Mouse (Mus musculus) heart, embryonic 13.5 days (tissue): ENCODE results near the gene Lclat1. TPM values are rescaled to one million over a fixed set of nuclear protein-coding genes. Genes with fewer than 3 reads are reported as not detected.
"Not testable (repeated sequence)": the region's sequence is repeated elsewhere in the genome, so short reads cannot be mapped to it uniquely, and the experiment has no call there.

Source experiments
- ATAC-seq: fragments of 200-750 bp; cut with Nextera tagmentation; 2 replicates; pipeline ENCODE4 v1.8.0; 2017; ENCODE audit warnings: moderate TSS enrichment; ENCODE audit not compliant: insufficient number of reproducible peaks, low FRiP score, low TSS enrichment; ENCODE audit errors: extremely low read depth
- H3K27ac ChIP-seq: fragments of 300-500 bp; sonication (generic); replicated peaks from 2 replicates; pipeline ENCODE4 v1.5.1; 2015; ENCODE audit warnings: moderate library complexity, mild to moderate bottlenecking, inconsistent platforms
- H3K27me3 ChIP-seq: fragments of 300-500 bp; sonication (generic); replicated peaks from 2 replicates; pipeline ENCODE4 v1.6.1; 2015; ENCODE audit warnings: mild to moderate bottlenecking, inconsistent platforms
- H3K36me3 ChIP-seq: fragments of 300-500 bp; sonication (generic); 2 replicates; pipeline ENCODE4 v1.6.1; 2015; ENCODE audit warnings: mild to moderate bottlenecking, inconsistent platforms
- H3K4me1 ChIP-seq: fragments of 300-500 bp; sonication (generic); 2 replicates; pipeline ENCODE4 v1.6.1; 2015; ENCODE audit warnings: inconsistent platforms
- H3K4me2 ChIP-seq: fragments of 300-500 bp; sonication (generic); 2 replicates; pipeline ENCODE4 v1.6.1; 2015; ENCODE audit warnings: inconsistent platforms, mild to moderate bottlenecking, moderate library complexity
- H3K4me3 ChIP-seq: fragments of 300-500 bp; sonication (generic); 2 replicates; pipeline ENCODE4 v1.5.1; 2015; ENCODE audit warnings: moderate library complexity, mild to moderate bottlenecking, inconsistent platforms
- H3K9ac ChIP-seq: fragments of 300-500 bp; sonication (generic); 2 replicates; pipeline ENCODE4 v1.6.1; 2015; ENCODE audit warnings: inconsistent platforms, mild to moderate bottlenecking, moderate library complexity
- H3K9me3 ChIP-seq: fragments of 300-500 bp; sonication (generic); 2 replicates; pipeline ENCODE4 v1.6.1; 2016; ENCODE audit warnings: inconsistent platforms
- WGBS: fragments of 180-500 bp; shearing (Covaris S2); methylation state at CpG from one replicate; pipeline ENCODE4 v1.1.7; 2015; ENCODE audit warnings: mixed read lengths; 5-methylcytosine and 5-hydroxymethylcytosine counted together
- polyA plus RNA-seq: library from polyadenylated mRNA; unstranded; fragments of >200 nt; fragmentation: Nextera tagmentation; extraction: Ambion mirVana; gene quantifications from 2 replicates; pipeline ENCODE4 v1.2.1, GENCODE M21; 2015

Gene Lclat1
- polyA plus RNA-seq, 1 experiment from 2014 or later: 32.8 TPM

GRCm38 (mm10) chr17:73245089-73245684 is 137.4 kb downstream of the Lclat1 start:
- 0 out of 2 replicates have a peak, but pooled peaks have one; percentile 20 for ATAC-seq
- Histone ChIP-seq H3K27me3 (no peaks in the 10 kb centered on the region), H3K9ac (no peak overlapping the region), H3K9me3 (no peaks in the 10 kb centered on the region), H3K4me3 (no peak overlapping the region), H3K4me1 (peaks cover 46% of the 10 kb centered on the region), H3K27ac (peak overlapping the region; percentile 73), H3K36me3 (peaks cover 20% of the 10 kb centered on the region), H3K4me2 (no peak overlapping the region)
- WGBS: 25% methylated on average over 13 of the region's 13 CpGs

- WGBS: 48% methylated on average over 3 of the region's 3 CpGs
- H3K9ac ChIP-seq: peak overlapping the region; percentile 30; the same call in 1 of the 2 replicates
- H3K36me3 ChIP-seq: peaks cover 14% of the 10 kb centered on the region; the same call in 1 of the 2 replicates
- H3K27ac ChIP-seq: peak overlapping the region; percentile 48
- peaks cover 47% of the 10 kb centered on the region for H3K4me1 ChIP-seq
- H3K9me3 ChIP-seq: no peaks in the 10 kb centered on the region
- H3K27me3 ChIP-seq: no peaks in the 10 kb centered on the region
- no peak for ATAC-seq
- no peak overlapping the region for H3K4me3 ChIP-seq
- H3K4me2 ChIP-seq: no peak overlapping the region
Measured at GRCm38 (mm10) chr17:73246036-73246435, 138.3 kb downstream of the Lclat1 start.

- Histone ChIP-seq H3K27me3 (no peaks in the 10 kb centered on the region), H3K9me3 (no peaks in the 10 kb centered on the region), H3K36me3 (0 out of 2 replicates have a peak, but pooled peaks cover 7% of the 10 kb centered on the region), H3K4me2 (no peak overlapping the region), H3K4me3 (no peak overlapping the region), H3K9ac (no peak overlapping the region), H3K27ac (no peak overlapping the region), H3K4me1 (peaks cover 54% of the 10 kb centered on the region)
- no peak for ATAC-seq
- 91% methylated on average over 2 of the region's 2 CpGs for WGBS
Measured at GRCm38 (mm10) chr17:73246926-73247325, 139.1 kb downstream of the Lclat1 start.

- H3K4me1 ChIP-seq: peaks cover 61% of the 10 kb centered on the region
- H3K27me3 ChIP-seq: no peaks in the 10 kb centered on the region
- H3K36me3 ChIP-seq: 0 out of 2 replicates have a peak, but pooled peaks cover 7% of the 10 kb centered on the region
- H3K4me3 ChIP-seq: no peak overlapping the region
- H3K9ac ChIP-seq: no peak overlapping the region
- H3K4me2 ChIP-seq: no peak overlapping the region
- H3K27ac ChIP-seq: no peak overlapping the region
- 76% methylated on average over 14 of the region's 14 CpGs for WGBS
- ATAC-seq: no peak
- H3K9me3 ChIP-seq: no peaks in the 10 kb centered on the region
Measured at GRCm38 (mm10) chr17:73247758-73248157, 140.0 kb downstream of the Lclat1 start.

- no peak for ATAC-seq
- Histone ChIP-seq H3K36me3 (no peaks in the 10 kb centered on the region), H3K9me3 (no peaks in the 10 kb centered on the region), H3K4me2 (no peak overlapping the region), H3K27ac (peak overlapping the region; percentile 49), H3K4me3 (no peak overlapping the region), H3K4me1 (peaks cover 51% of the 10 kb centered on the region), H3K9ac (no peak overlapping the region), H3K27me3 (no peaks in the 10 kb centered on the region)
- WGBS: 80% methylated on average over 3 of the region's 3 CpGs
Measured at GRCm38 (mm10) chr17:73250488-73251141, 142.8 kb downstream of the Lclat1 start.

GRCm38 (mm10) chr17:73251142-73251502 is 143.3 kb downstream of the Lclat1 start:
- no peak overlapping the region for H3K4me2 ChIP-seq
- no peak overlapping the region for H3K9ac ChIP-seq
- peaks cover 46% of the 10 kb centered on the region for H3K4me1 ChIP-seq
- H3K4me3 ChIP-seq: no peak overlapping the region
- H3K36me3 ChIP-seq: no peaks in the 10 kb centered on the region
- no peak for ATAC-seq
- H3K9me3 ChIP-seq: no peaks in the 10 kb centered on the region
- no peaks in the 10 kb centered on the region for H3K27me3 ChIP-seq
- 49% methylated on average over 8 of the region's 8 CpGs for WGBS
- H3K27ac ChIP-seq: peak overlapping the region; percentile 49

- Histone ChIP-seq H3K4me2 (no peak overlapping the region), H3K9me3 (no peaks in the 10 kb centered on the region), H3K36me3 (no peaks in the 10 kb centered on the region), H3K27me3 (no peaks in the 10 kb centered on the region), H3K9ac (no peak overlapping the region), H3K4me3 (no peak overlapping the region), H3K4me1 (peaks cover 37% of the 10 kb centered on the region), H3K27ac (peak overlapping the region; percentile 49)
- ATAC-seq: no peak
- whole genome bisulfite sequencing: 51% methylated on average over 11 of the region's 11 CpGs
Measured at GRCm38 (mm10) chr17:73251812-73252608, 144.2 kb downstream of the Lclat1 start.

- H3K36me3 ChIP-seq: no peaks in the 10 kb centered on the region
- no peak overlapping the region for H3K4me2 ChIP-seq
- no peaks in the 10 kb centered on the region for H3K9me3 ChIP-seq
- no peaks in the 10 kb centered on the region for H3K27me3 ChIP-seq
- no peak; the same call in 1 of the 2 replicates for ATAC-seq
- WGBS: 56% methylated on average over 10 of the region's 10 CpGs
- H3K4me3 ChIP-seq: no peak overlapping the region
- H3K4me1 ChIP-seq: peaks cover 40% of the 10 kb centered on the region
- peak overlapping the region; percentile 24; the same call in 1 of the 2 replicates for H3K27ac ChIP-seq
- H3K9ac ChIP-seq: no peak overlapping the region
Measured at GRCm38 (mm10) chr17:73253291-73253969, 145.6 kb downstream of the Lclat1 start.

- no peak overlapping the region for H3K4me3 ChIP-seq
- H3K9ac ChIP-seq: no peak overlapping the region
- H3K36me3 ChIP-seq: no peaks in the 10 kb centered on the region
- no peaks in the 10 kb centered on the region for H3K27me3 ChIP-seq
- H3K27ac ChIP-seq: no peak overlapping the region
- WGBS: 92% methylated on average over 5 of the region's 5 CpGs
- H3K4me1 ChIP-seq: peaks cover 37% of the 10 kb centered on the region
- ATAC-seq: no peak
- H3K9me3 ChIP-seq: no peaks in the 10 kb centered on the region
- H3K4me2 ChIP-seq: no peak overlapping the region
Measured at GRCm38 (mm10) chr17:73255801-73256200, 148.0 kb downstream of the Lclat1 start.

GRCm38 (mm10) chr17:73258620-73259019 is 150.8 kb downstream of the Lclat1 start:
- H3K27me3 ChIP-seq: no peaks in the 10 kb centered on the region
- H3K36me3 ChIP-seq: no peaks in the 10 kb centered on the region
- H3K4me3 ChIP-seq: no peak overlapping the region
- 0 out of 2 replicates have a peak overlapping the region, but pooled peaks have one; percentile 19 for H3K9ac ChIP-seq
- peak overlapping the region; percentile 20; the same call in 1 of the 2 replicates for H3K4me2 ChIP-seq
- no peaks in the 10 kb centered on the region for H3K9me3 ChIP-seq
- ATAC-seq: no peak
- peaks cover 20% of the 10 kb centered on the region for H3K4me1 ChIP-seq
- H3K27ac ChIP-seq: no peak overlapping the region
- 55% methylated on average over 12 of the region's 12 CpGs for WGBS

GRCm38 (mm10) chr17:73259258-73259657 is 151.5 kb downstream of the Lclat1 start:
- WGBS: 79% methylated on average over 5 of the region's 5 CpGs
- not testable (repeated sequence) for H3K27me3 ChIP-seq, H3K9me3 ChIP-seq, H3K36me3 ChIP-seq, H3K4me3 ChIP-seq, ATAC-seq, H3K4me2 ChIP-seq, H3K27ac ChIP-seq, H3K9ac ChIP-seq
- peaks cover 14% of the 10 kb centered on the region for H3K4me1 ChIP-seq
